ENCODE assay signal across 8 mouse cellular contexts in the genomic region with DNA sequence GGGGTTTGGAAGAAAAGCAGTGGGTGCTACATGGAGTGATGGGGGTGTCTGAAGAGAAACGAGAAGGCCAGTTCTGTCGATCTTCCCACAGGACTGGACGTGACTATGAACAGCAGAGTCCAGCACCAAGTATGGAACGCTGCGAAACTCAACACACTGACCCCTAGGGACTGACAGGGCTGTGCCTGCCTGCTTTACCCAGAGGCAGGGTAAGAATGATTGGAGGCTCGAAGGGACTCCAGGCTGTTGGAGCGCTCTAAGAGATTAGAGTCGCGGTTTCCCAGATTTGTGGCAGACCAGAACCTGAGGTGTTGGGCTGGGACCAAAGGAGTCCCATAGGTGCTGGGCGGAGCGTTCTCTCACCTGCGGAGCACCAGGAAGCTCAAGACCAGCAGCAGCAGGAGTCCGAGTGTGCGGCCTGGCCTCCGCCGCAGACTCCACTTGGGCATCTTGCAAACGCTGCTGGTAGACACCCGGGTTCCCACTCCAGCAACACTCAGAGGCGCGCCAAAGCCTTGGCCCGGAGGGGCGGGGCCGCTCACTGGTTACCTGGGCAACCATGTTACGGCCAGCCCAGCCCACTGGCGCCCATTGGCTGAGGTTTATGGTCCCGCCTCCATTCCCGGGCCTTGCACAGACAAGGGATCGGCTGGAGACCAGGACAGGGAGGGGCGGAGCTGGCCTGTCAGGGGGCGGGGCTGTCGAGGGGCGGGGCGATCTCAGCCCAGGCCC. TPM values are rescaled to one million over a fixed set of nuclear protein-coding genes. Genes with fewer than 3 reads are reported as not detected.
DNase-seq lines count a peak whose midpoint lies in the region; ATAC-seq and TF ChIP-seq lines count a peak whose summit lies in the region.

TSS of gene Glb1l2 (minus strand) at position 534 of the 732 bp plus-strand sequence.

- no peak within 1 kb of the TSS for H3K27ac ChIP-seq in bone marrow macrophage, adult 2 months (ENCODE audit: insufficient read depth, low read depth, low read length)
- H3K27ac ChIP-seq in embryonic facial prominence, embryonic 11.5 days (replicated peaks; ENCODE audit: low read depth, low read length), result no peak within 1 kb of the TSS
- no peak within 1 kb of the TSS for H3K27ac ChIP-seq in intestine, embryonic 14.5 days (ENCODE audit: low read depth)

- H3K9ac ChIP-seq in embryonic facial prominence, embryonic 11.5 days (replicated peaks; ENCODE audit: low read length), result peak within 1 kb of the TSS; percentile 67
- H3K9ac ChIP-seq in intestine, embryonic 14.5 days (ENCODE audit: low read length), result peak within 1 kb of the TSS; percentile 35

- H3K4me1 ChIP-seq in bone marrow macrophage, adult 2 months (ENCODE audit: control insufficient read depth, insufficient read depth, low read length), result peaks cover 14% of the 10 kb centered on the region
- no peaks in the 10 kb centered on the region for H3K4me1 ChIP-seq in embryonic facial prominence, embryonic 11.5 days (ENCODE audit: control insufficient read depth, insufficient read depth, low read length)
- H3K4me1 ChIP-seq in intestine, embryonic 14.5 days (replicated peaks; ENCODE audit: control insufficient read depth, insufficient read depth, low read length), result peaks cover 5% of the 10 kb centered on the region

- TF ChIP-seq POLR2A in bone marrow macrophage, adult 2 months (IDR thresholded peaks at IDR 0.05; ENCODE audit: borderline replicate concordance, low read depth, low read length), result no peak

- H3K4me2 ChIP-seq in embryonic facial prominence, embryonic 11.5 days (ENCODE audit: low read depth, low read length), result peak within 1 kb of the TSS; percentile 52
- H3K4me2 ChIP-seq in intestine, embryonic 14.5 days (ENCODE audit: low read length), result peak within 1 kb of the TSS; percentile 75

- peak; percentile 100 for ATAC-seq in embryonic facial prominence, embryonic 11.5 days (replicated peaks; ENCODE audit: insufficient number of reproducible peaks, low FRiP score, low TSS enrichment, low read depth)
- ATAC-seq in intestine, embryonic 14.5 days (replicated peaks; ENCODE audit: low FRiP score, low TSS enrichment, low read depth), result peak; percentile 100
- ATAC-seq in megakaryocyte, adult 5-6 weeks (ENCODE audit: poor library complexity, severe bottlenecking), result peak; percentile 93

- DNase-seq in embryonic facial prominence, embryonic 11.5 days (ENCODE audit: low spot score), result peak; percentile 98
- DNase-seq in gastrocnemius, postnatal 4 days (ENCODE audit: low spot score in 2 of 2), result peak; percentile 63 to 86
- peak; percentile 95 for DNase-seq in intestine, embryonic 14.5 days (ENCODE audit: low spot score)
- DNase-seq in left cerebral cortex, adult 9 months (ENCODE audit: low spot score in 2 of 2), result peak; percentile 55 to 84
- DNase-seq in right cerebral cortex, postnatal 10 days (ENCODE audit: low spot score in 2 of 2), result peak; percentile 94 to 95
- DNase-seq in urinary bladder, postnatal 36 days (ENCODE audit: low spot score in 2 of 2), result peak; percentile 94 to 95

- no peaks in the 10 kb centered on the region for H3K9me3 ChIP-seq in embryonic facial prominence, embryonic 11.5 days (replicated peaks; ENCODE audit: control insufficient read depth, low read length)
- H3K9me3 ChIP-seq in intestine, embryonic 14.5 days (ENCODE audit: control insufficient read depth, low read length), result no peaks in the 10 kb centered on the region

- no peaks in the 10 kb centered on the region for H3K27me3 ChIP-seq in embryonic facial prominence, embryonic 11.5 days (ENCODE audit: control insufficient read depth, insufficient read depth, low read length)
- H3K27me3 ChIP-seq in intestine, embryonic 14.5 days (replicated peaks; ENCODE audit: control insufficient read depth, insufficient read depth, low read length), result no peaks in the 10 kb centered on the region

- H3K4me3 ChIP-seq in bone marrow macrophage, adult 2 months (ENCODE audit: insufficient read depth, low read length), result 0 out of 2 replicates have a peak within 1 kb of the TSS, but pooled peaks have one; percentile 10
- H3K4me3 ChIP-seq in embryonic facial prominence, embryonic 11.5 days (ENCODE audit: low read depth, low read length), result peak within 1 kb of the TSS; percentile 45
- peak within 1 kb of the TSS; percentile 42 for H3K4me3 ChIP-seq in intestine, embryonic 14.5 days (ENCODE audit: low read depth, low read length)

- H3K36me3 ChIP-seq in embryonic facial prominence, embryonic 11.5 days (replicated peaks; ENCODE audit: control insufficient read depth, insufficient read depth, low read depth, low read length), result no peaks in the 10 kb centered on the region
- H3K36me3 ChIP-seq in intestine, embryonic 14.5 days (ENCODE audit: control insufficient read depth, insufficient read depth, low read length), result no peaks in the 10 kb centered on the region

- 2% methylated on average over 33 of the region's 33 CpGs for WGBS in embryonic facial prominence, embryonic 11.5 days
- WGBS in intestine, embryonic 14.5 days, result under 1% methylated on average over 33 of the region's 33 CpGs

- TF ChIP-seq CTCF in bone marrow macrophage, adult 2 months (IDR thresholded peaks at IDR 0.05; ENCODE audit: low read depth, low read length), result no peak

RNA-seq across cellular contexts. Expression of gene Glb1l2, which starts in this region (rescaled TPM):
- not detected in 2 replicates for polyA plus RNA-seq in bone marrow macrophage, adult 2 months (2012; ENCODE audit: insufficient read depth, insufficient read length, missing spikeins)
- polyA plus RNA-seq in embryonic facial prominence, embryonic 11.5 days (2014; fragmentation: Nextera tagmentation; extraction: Ambion mirVana), result 4.6 and 4.7 TPM in 2 replicates
- total RNA-seq in gastrocnemius, postnatal 4 days (2021), result 1 to 10 TPM; 3.8 to 5.7 TPM
- 1.9 and 3.1 TPM in 2 replicates for polyA plus RNA-seq in intestine, embryonic 14.5 days (2014; fragmentation: Nextera tagmentation; extraction: Ambion mirVana)
- not detected in 2 replicates for total RNA-seq in megakaryocyte, adult 5-6 weeks (2015)
- total RNA-seq in megakaryocyte, adult 5-6 weeks (2017), result not detected in 2 replicates

Comparison
In these comparisons a context has a peak if more than half of its experiments do, and no peak if none do; other contexts are left out.
1. RNA of gene Glb1l2 (total RNA-seq): 3.8 to 5.7 TPM in gastrocnemius, postnatal 4 days; not detected in megakaryocyte, adult 5-6 weeks; every median in the first group is over 4 times any median in the second.
2. Peak in ATAC-seq in megakaryocyte, adult 5-6 weeks; RNA of the gene not detected or under 1 TPM.
3. Peak in every context shown above with its lines, with median percentiles within 50 percentile points of each other: H3K4me3 ChIP-seq, ATAC-seq and DNase-seq.